Mouse (Mus musculus) G1E (cell line): Measurements from ENCODE around the gene Gm10964.

Source experiments
- CTCF ChIP-seq: IDR thresholded peaks from 2 replicates; pipeline ENCODE4 v1.5.1; 2012; ENCODE audit warnings: low read depth, low read length, inconsistent platforms, mixed read lengths
- GATA1 ChIP-seq: IDR thresholded peaks from 2 replicates; pipeline ENCODE4 v1.6.1; 2012; ENCODE audit warnings: borderline replicate concordance, low read length, inconsistent platforms, mixed read lengths
- POLR2AphosphoS5 ChIP-seq: IDR thresholded peaks from 2 replicates; pipeline ENCODE4 v1.6.1; 2012; ENCODE audit warnings: low read depth, low read length, inconsistent platforms; ENCODE audit not compliant: insufficient replicate concordance

GRCm38 (mm10) chr3:103729850-103730249, 9.3 kb upstream of the Gm10964 start:
- no peak for TF ChIP-seq GATA1
- TF ChIP-seq CTCF: no peak
- no peak for TF ChIP-seq POLR2AphosphoS5
